Mouse (Mus musculus) midbrain, embryonic 12.5 days (tissue): Measurements from ENCODE around the gene Ankrd33b. TPM values are rescaled to one million over a fixed set of nuclear protein-coding genes. Genes with fewer than 3 reads are reported as not detected.

ENCODE experiments used
- ATAC-seq: fragments of 200-750 bp; cut with Nextera tagmentation; 2 replicates; pipeline ENCODE4 v1.8.0; 2017; ENCODE audit warnings: low read depth, moderate TSS enrichment, moderate library complexity; ENCODE audit not compliant: low FRiP score
- H3K27ac ChIP-seq: fragments of 300-500 bp; sonication (generic); replicated peaks from 2 replicates; pipeline ENCODE4 v1.5.1; 2016; ENCODE audit warnings: mild to moderate bottlenecking
- H3K27me3 ChIP-seq: fragments of 300-500 bp; sonication (generic); 2 replicates; pipeline ENCODE4 v1.6.1; 2016; ENCODE audit warnings: mild to moderate bottlenecking
- H3K36me3 ChIP-seq: fragments of 300-500 bp; sonication (generic); 2 replicates; pipeline ENCODE4 v1.6.1; 2016
- H3K4me1 ChIP-seq: fragments of 300-500 bp; sonication (generic); 2 replicates; pipeline ENCODE4 v1.6.1; 2016
- H3K4me2 ChIP-seq: fragments of 300-500 bp; sonication (generic); replicated peaks from 2 replicates; pipeline ENCODE4 v1.6.1; 2016; ENCODE audit warnings: mild to moderate bottlenecking, moderate library complexity
- H3K4me3 ChIP-seq: fragments of 300-500 bp; sonication (generic); 2 replicates; pipeline ENCODE4 v1.5.1; 2016; ENCODE audit warnings: mild to moderate bottlenecking
- H3K9ac ChIP-seq: fragments of 300-500 bp; sonication (generic); replicated peaks from 2 replicates; pipeline ENCODE4 v1.6.1; 2016; ENCODE audit warnings: mild to moderate bottlenecking, moderate library complexity
- H3K9me3 ChIP-seq: fragments of 300-500 bp; sonication (generic); 2 replicates; pipeline ENCODE4 v1.6.1; 2016; ENCODE audit warnings: mild to moderate bottlenecking
- WGBS: fragments of 180-500 bp; shearing (Covaris S2); methylation state at CpG from one replicate; pipeline ENCODE4 v1.1.7; 2016; 5-methylcytosine and 5-hydroxymethylcytosine counted together
- polyA plus RNA-seq: library from polyadenylated mRNA; unstranded; fragments of >200 nt; fragmentation: Nextera tagmentation; extraction: Ambion mirVana; gene quantifications from 2 replicates; pipeline ENCODE4 v1.2.1, GENCODE M21; 2016

Gene Ankrd33b
- polyA plus RNA-seq, 1 experiment from 2014 or later, result 0.71 TPM

DNA sequence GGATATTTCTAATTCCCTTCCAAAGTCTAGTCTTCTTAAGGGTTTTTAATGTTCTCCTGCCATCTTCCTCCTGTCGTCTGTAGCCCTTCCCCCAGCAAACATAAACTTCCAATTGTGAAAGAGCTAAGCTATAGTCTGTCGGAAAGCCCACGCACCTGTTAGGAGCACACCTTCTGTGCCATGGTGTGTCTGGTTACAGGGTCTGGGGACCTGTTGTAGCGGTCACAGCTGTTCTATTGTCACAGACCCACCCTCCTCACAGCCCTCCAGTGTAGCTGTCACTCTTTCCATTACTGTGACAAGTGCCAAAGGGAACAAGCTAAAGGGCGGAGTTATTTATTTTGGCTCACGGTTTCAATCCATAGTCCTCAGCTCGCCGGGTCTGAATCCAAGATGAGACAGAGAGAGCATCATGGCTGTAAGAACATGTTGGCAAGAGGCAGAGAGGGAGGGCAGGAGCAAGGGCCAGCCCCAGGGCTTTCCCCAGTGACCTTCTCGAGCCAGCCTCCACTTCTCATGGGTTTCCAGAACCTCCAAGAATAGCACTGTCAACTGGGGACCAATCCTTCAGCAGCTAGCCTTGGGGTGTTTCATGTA lies 112.5 kb downstream of the Ankrd33b start:
- Histone ChIP-seq H3K4me1 (0 out of 2 replicates have a peak, but pooled peaks cover 2% of the 10 kb centered on the region), H3K27ac (no peak overlapping the region), H3K36me3 (no peaks in the 10 kb centered on the region), H3K9ac (no peak overlapping the region), H3K4me2 (no peak overlapping the region), H3K9me3 (no peaks in the 10 kb centered on the region), H3K4me3 (no peak overlapping the region), H3K27me3 (no peaks in the 10 kb centered on the region)
- ATAC-seq, result no peak
- WGBS, result 83% methylated on average over 9 of the region's 9 CpGs

DNA sequence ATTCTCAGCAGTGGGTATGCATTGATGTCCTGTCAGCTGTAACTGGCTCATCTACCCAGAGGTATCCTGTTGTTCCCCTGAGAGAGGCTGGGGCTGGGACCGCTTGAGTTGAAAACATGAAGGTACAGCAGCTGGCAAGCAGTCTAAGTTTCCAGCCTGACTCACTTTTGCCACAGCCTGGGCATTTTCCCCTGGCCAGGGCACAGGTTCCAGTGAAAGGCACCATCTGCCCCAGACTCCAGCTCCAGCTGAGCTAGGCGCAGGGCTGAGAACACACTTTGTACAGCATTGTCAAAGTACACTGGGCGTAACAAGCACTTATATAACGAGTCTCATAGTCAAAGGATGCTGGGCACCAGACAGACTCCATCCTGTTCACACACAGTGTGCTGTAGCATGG lies 113.6 kb downstream of the Ankrd33b start:
- H3K27ac ChIP-seq, result no peak overlapping the region
- ATAC-seq, result no peak
- no peaks in the 10 kb centered on the region for H3K27me3 ChIP-seq
- no peak overlapping the region for H3K4me3 ChIP-seq
- H3K4me2 ChIP-seq, result no peak overlapping the region
- H3K36me3 ChIP-seq, result no peaks in the 10 kb centered on the region
- H3K4me1 ChIP-seq, result 0 out of 2 replicates have a peak, but pooled peaks cover 2% of the 10 kb centered on the region
- H3K9me3 ChIP-seq, result no peaks in the 10 kb centered on the region
- 82% methylated on average over 4 of the region's 4 CpGs for WGBS
- H3K9ac ChIP-seq, result no peak overlapping the region

DNA sequence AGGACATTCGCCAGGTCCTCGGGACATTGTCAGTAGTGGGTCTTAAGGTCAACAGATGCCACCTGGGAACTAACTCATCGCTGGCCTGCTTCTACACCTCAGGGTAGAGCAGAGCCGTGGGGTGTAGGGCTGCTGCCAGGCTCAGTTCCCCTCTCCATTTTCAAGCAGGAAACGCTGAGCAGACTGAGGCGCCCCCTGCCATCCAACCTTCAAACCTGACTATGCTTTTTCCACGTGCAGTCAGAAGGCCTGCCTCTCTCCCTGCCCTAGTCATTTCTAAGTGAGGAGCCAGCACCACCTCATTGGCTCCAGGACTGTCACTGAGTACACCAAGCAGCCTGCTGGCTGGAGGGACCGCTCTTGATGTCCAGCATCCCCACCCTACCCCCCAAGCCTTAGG lies 114.1 kb downstream of the Ankrd33b start:
- no peaks in the 10 kb centered on the region for H3K9me3 ChIP-seq
- no peak overlapping the region for H3K4me2 ChIP-seq
- no peak overlapping the region for H3K9ac ChIP-seq
- no peak overlapping the region for H3K27ac ChIP-seq
- 0 out of 2 replicates have a peak, but pooled peaks cover 2% of the 10 kb centered on the region for H3K4me1 ChIP-seq
- no peaks in the 10 kb centered on the region for H3K27me3 ChIP-seq
- no peaks in the 10 kb centered on the region for H3K36me3 ChIP-seq
- ATAC-seq, result no peak
- 73% methylated on average over 8 of the region's 8 CpGs for WGBS
- H3K4me3 ChIP-seq, result no peak overlapping the region

DNA sequence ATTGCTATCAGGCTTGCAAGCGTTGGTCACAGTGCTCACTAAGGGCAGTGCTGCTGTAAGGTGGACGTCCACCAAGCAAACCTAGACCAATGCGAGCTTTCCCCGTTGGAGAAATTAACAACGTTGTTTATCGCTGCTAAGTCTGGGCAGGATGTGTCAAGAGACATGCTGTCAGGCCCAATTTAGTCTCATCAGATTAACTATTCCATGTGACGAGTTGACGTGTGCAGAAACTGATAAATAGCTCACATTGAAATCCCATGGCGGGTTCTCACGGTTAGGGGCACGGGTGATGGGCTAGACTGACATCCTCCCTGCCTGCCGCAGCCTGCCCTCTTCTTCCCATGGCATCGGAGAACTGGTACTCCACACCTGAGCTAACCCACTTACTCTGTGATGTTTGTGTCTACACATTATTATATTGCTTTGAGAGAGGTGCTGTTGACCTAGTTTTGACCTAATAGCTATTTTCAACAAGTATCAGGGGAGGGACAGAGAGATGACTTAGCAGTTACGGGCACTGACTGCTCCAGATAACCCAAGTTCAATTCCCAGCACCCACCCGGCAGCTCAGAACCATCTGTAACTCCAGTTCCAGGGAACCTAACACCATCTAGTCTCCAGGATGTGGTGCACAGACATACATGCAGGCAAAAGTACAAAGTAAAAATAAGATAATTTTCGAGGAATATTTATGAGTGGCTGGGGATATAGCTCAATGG lies 114.8 kb downstream of the Ankrd33b start:
- H3K4me3 ChIP-seq, result no peak overlapping the region
- H3K27me3 ChIP-seq, result no peaks in the 10 kb centered on the region
- H3K9me3 ChIP-seq, result no peaks in the 10 kb centered on the region
- no peaks in the 10 kb centered on the region for H3K36me3 ChIP-seq
- H3K4me1 ChIP-seq, result 0 out of 2 replicates have a peak, but pooled peaks cover 2% of the 10 kb centered on the region
- no peak for ATAC-seq
- WGBS, result 82% methylated on average over 16 of the region's 16 CpGs
- no peak overlapping the region for H3K4me2 ChIP-seq
- H3K9ac ChIP-seq, result no peak overlapping the region
- no peak overlapping the region for H3K27ac ChIP-seq

DNA sequence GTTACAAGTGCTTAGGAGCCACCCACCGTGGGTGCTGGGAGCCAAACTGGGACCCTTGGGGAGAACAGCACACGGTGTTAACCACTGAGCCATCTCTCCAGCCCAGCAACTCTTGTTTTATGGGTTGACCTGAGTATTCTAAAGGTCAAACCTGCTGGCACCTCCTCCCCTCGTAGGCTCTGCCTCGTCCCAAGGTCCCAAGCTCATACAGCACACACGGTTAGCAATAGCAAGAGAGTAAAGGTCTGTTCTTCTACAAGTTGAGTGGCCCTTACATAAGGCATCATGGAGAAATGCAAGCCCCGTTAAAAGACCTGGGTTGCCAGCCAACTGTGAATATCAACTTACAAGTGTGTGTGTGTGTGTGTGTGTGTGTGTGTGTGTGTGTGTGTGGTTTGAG lies 116.3 kb downstream of the Ankrd33b start:
- Histone ChIP-seq H3K27me3 (no peaks in the 10 kb centered on the region), H3K36me3 (no peaks in the 10 kb centered on the region), H3K27ac (no peak overlapping the region), H3K9me3 (no peaks in the 10 kb centered on the region), H3K9ac (no peak overlapping the region), H3K4me1 (peaks cover 4% of the 10 kb centered on the region; the same call in 1 of the 2 replicates), H3K4me2 (no peak overlapping the region), H3K4me3 (no peak overlapping the region)
- no peak for ATAC-seq
- 91% methylated on average over 6 of the region's 6 CpGs for WGBS

DNA sequence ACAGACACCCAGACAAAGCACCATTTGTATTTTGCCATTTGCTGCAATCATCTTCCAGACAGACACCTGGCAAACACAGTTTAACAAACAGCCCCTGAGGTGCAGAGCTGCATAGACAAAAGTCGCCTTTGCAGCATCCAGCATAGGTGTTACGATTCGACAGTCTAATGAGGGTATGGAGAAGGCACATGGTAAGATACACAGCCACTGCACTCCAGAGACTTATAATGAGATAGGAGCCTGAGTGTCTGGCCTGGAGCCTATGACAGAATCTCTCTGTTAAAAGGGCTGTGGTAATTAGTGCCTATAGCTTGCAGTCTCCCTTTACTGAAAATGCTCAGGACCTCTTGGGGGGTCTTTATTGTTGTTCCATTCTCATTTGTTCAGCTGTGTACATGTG lies 116.8 kb downstream of the Ankrd33b start:
- Histone ChIP-seq H3K4me3 (no peak overlapping the region), H3K9me3 (no peaks in the 10 kb centered on the region), H3K27me3 (no peaks in the 10 kb centered on the region), H3K9ac (no peak overlapping the region), H3K4me2 (no peak overlapping the region), H3K4me1 (peaks cover 4% of the 10 kb centered on the region; the same call in 1 of the 2 replicates), H3K36me3 (no peaks in the 10 kb centered on the region), H3K27ac (no peak overlapping the region)
- no peak; the same call in 1 of the 2 replicates for ATAC-seq
- WGBS, result 81% methylated on average over 3 of the region's 3 CpGs

DNA sequence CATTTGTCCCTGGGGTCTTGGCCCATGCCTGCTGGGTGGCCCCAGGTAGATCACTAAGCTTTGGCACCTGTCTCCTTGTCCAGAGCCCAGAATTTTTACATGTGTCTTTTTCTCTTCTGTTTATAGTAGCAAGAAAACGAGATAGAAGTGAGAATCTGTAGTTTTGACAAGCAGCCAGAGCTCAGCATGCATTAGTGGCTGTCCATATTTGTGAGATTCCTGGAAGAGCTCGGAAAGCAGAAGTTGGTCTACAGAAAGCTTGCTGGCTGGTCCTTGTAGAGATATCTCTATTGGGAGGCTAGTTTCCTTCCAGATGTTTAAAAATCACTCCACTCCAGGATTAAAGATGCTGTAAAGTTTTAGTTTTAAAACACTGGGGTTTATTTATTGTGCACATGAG lies 117.5 kb downstream of the Ankrd33b start:
- Histone ChIP-seq H3K27me3 (no peaks in the 10 kb centered on the region), H3K9ac (no peak overlapping the region), H3K27ac (no peak overlapping the region), H3K36me3 (no peaks in the 10 kb centered on the region), H3K4me1 (peaks cover 4% of the 10 kb centered on the region; the same call in 1 of the 2 replicates), H3K4me2 (no peak overlapping the region), H3K4me3 (no peak overlapping the region), H3K9me3 (no peaks in the 10 kb centered on the region)
- ATAC-seq, result no peak
- WGBS, result 85% methylated on average over 2 of the region's 2 CpGs

DNA sequence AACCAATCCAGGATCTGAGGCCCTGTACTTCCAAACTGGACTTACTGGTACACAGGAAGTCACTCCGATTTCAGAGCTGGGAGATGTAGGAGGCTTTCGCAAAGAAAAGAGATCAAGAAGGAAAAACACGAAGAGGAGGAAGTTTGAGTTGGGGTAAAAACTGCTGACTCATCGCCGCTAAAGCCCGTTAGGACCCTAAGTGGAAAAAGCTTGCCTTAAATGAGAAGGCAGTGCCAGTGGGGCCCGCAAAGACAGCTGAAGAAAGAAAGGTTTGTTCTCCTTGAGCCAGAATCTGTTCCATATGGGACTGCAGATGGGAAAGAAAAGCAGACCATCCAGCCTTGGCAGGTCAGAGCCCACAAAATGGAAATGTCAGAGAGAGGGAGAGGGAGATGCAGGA lies 118.6 kb downstream of the Ankrd33b start:
- WGBS, result 84% methylated on average over 7 of the region's 7 CpGs

DNA sequence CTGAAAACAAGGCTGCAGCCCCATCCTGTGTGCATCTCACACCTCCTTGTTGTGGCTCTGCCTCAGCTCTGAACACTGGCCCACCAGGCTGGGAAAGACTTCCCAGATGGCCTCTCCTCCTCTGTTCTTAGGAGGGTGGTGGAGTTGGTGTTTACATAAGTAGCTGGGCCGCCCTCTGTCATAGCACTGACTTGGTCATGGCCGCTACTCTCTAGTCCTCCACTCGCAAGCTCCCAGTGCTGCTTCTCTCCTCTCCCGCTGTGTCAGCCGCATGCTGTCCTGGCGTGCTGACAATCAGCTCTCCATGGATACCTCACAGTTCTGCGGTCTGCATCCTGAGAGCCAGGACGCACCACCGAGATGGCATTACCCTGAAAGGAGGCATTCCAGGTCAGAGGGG lies 120.5 kb downstream of the Ankrd33b start:
- peaks cover 4% of the 10 kb centered on the region; the same call in 1 of the 2 replicates for H3K4me1 ChIP-seq
- no peaks in the 10 kb centered on the region for H3K27me3 ChIP-seq
- H3K27ac ChIP-seq, result no peak overlapping the region
- no peaks in the 10 kb centered on the region for H3K9me3 ChIP-seq
- H3K9ac ChIP-seq, result no peak overlapping the region
- H3K4me3 ChIP-seq, result no peak overlapping the region
- 56% methylated on average over 9 of the region's 9 CpGs for WGBS
- no peaks in the 10 kb centered on the region for H3K36me3 ChIP-seq
- no peak overlapping the region for H3K4me2 ChIP-seq
- ATAC-seq, result no peak

More for the DNA sequence above, 118.6 kb downstream of the Ankrd33b start:
- H3K4me1 ChIP-seq, result peaks cover 4% of the 10 kb centered on the region; the same call in 1 of the 2 replicates
- H3K9ac ChIP-seq, result no peak overlapping the region
- no peak overlapping the region for H3K4me3 ChIP-seq
- H3K9me3 ChIP-seq, result no peaks in the 10 kb centered on the region
- no peak overlapping the region for H3K4me2 ChIP-seq
- H3K27me3 ChIP-seq, result no peaks in the 10 kb centered on the region
- no peaks in the 10 kb centered on the region for H3K36me3 ChIP-seq
- H3K27ac ChIP-seq, result no peak overlapping the region
- ATAC-seq, result no peak

DNA sequence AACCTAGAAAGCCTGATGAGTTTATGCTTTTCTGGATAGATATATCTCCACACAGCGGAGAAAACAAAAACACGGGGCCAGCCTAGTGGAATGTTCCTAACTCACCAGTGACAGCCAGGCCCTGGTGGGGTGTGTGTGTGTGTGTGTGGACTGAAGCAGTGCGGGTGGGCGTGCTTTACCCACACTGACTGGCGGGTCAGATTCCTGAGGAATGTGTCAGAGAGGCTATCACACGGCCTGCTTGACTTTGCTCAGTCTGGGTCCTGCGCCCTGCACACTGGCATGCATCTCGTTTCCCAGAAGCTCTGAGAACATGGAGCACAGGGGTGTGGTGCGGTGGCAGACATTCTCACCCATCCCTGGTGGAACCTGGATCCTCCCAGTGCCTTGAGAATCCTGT lies 121.6 kb downstream of the Ankrd33b start:
- H3K9me3 ChIP-seq, result no peaks in the 10 kb centered on the region
- 79% methylated on average over 9 of the region's 9 CpGs for WGBS
- no peak for ATAC-seq
- H3K4me1 ChIP-seq, result peaks cover 4% of the 10 kb centered on the region; the same call in 1 of the 2 replicates
- H3K27ac ChIP-seq, result no peak overlapping the region
- no peak overlapping the region for H3K9ac ChIP-seq
- H3K4me3 ChIP-seq, result no peak overlapping the region
- no peaks in the 10 kb centered on the region for H3K36me3 ChIP-seq
- H3K27me3 ChIP-seq, result no peaks in the 10 kb centered on the region
- H3K4me2 ChIP-seq, result no peak overlapping the region

DNA sequence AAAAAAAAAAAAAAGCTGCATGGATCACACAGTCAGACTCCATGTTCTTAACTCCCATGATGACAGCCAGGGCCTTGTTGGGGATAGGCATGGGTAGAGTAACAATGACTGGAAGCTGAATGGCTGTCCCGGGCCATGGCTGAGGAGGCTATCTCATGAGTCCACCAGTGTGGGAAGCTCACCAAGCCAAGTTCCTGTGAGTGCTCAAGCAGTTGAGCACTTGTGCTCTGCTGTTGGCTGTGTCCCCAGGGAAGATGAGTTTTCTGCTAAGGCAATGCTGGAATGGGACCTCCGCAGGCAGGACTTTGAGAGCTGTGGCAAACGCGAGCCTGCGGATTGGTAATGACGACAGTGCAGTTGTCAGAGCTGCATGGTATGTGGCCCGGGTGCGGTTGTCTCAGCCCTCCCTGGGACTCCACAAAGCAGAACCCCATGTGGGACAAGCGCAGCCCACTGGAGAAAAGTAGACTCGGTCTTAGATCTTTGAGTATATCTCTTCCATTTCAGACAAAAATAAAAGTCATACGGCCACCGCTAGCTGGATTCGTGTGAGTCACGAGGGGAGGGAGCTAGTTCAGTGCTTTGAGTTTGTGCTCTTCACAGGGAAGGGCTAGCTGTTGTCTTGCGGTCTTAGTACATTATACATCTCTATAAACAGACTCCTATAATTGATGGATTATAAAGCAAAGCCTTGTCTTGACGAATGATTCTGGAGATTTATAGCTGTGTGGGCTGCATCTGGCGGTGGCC lies 122.7 kb downstream of the Ankrd33b start:
- 92% methylated on average over 17 of the region's 17 CpGs for WGBS
- ATAC-seq, result no peak
- peaks cover 4% of the 10 kb centered on the region; the same call in 1 of the 2 replicates for H3K4me1 ChIP-seq

DNA sequence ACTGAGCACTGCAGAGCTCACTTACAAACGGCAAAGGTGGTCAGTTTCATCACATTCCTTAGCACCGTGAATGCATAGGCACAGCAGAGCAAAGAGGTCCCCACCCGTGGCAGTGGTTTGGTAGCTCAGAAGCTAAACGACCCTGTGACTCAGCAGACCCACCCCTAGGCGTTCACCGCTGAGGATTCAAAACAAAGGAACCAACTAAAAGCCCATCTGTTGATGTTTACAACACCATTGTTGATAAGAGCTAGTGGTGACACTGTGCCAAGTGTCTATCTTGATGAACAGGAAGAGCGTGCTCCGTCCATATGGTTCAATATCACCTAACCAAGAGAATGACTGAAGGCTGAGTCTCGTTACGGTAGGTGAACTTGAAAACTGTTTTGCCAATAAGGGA lies 124.3 kb downstream of the Ankrd33b start:
- no peak overlapping the region for H3K27ac ChIP-seq
- H3K9ac ChIP-seq, result no peak overlapping the region
- ATAC-seq, result no peak
- H3K27me3 ChIP-seq, result no peaks in the 10 kb centered on the region
- H3K4me2 ChIP-seq, result no peak overlapping the region
- no peak overlapping the region for H3K4me3 ChIP-seq
- WGBS, result 91% methylated on average over 10 of the region's 10 CpGs
- H3K36me3 ChIP-seq, result no peaks in the 10 kb centered on the region
- peaks cover 4% of the 10 kb centered on the region; the same call in 1 of the 2 replicates for H3K4me1 ChIP-seq
- no peaks in the 10 kb centered on the region for H3K9me3 ChIP-seq

More for the DNA sequence above, 122.7 kb downstream of the Ankrd33b start:
- H3K27me3 ChIP-seq, result no peaks in the 10 kb centered on the region
- H3K27ac ChIP-seq, result no peak overlapping the region
- H3K4me3 ChIP-seq, result no peak overlapping the region
- no peak overlapping the region for H3K4me2 ChIP-seq
- no peak overlapping the region for H3K9ac ChIP-seq
- no peaks in the 10 kb centered on the region for H3K36me3 ChIP-seq
- H3K9me3 ChIP-seq, result no peaks in the 10 kb centered on the region
